Mouse (Mus musculus): Measurements from ENCODE around the gene Itga8. TPM values are rescaled to one million over a fixed set of nuclear protein-coding genes. Genes with fewer than 3 reads are reported as not detected.

Itga8 gene
- polyA plus RNA-seq (2015; fragmentation: Nextera tagmentation; extraction: Ambion mirVana) = 6.7 and 8.1 TPM in 2 replicates

DNA sequence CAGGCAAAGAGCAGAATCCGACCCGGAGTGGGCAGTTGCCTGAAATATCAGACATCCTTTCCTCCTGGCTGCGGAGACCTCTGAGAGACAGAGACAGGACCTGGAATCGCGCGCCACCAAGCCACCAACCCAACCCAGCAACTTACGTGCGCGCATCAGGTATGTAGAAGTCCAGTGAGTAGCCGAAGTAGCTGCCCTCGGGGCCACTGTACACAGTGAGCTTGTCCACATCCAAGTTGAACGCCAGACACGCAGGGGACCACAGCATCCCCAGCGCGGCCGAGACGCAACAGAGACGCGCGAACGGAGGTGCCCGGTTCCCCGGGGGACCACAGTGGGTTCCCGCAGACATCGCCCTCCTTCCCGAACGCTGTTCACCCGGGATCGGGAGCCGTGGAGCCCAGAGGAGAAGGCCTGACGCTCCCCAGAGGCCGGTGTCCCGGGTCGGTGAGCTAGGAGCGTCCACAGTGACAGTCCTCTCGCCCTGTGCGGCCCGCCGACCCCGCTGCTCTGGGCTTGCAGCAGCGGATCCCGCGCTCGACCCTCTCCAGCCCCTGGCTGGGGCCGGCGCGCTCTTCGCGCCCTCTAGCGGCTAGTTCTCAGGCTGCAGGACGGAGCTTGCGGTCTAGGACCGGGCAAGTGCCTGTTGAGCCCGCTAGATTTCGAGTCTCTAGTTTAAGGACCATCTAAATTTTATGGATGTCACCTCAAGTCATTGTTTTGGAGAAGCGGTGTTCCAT, at the start of gene Itga8:
Gene Itga8 (minus strand): TSS at position 492 of the 740 bp plus-strand sequence.

Other genes starting within 250 kb of the Itga8 start
- 17.6 and 24.5 TPM in 2 replicates for gene Mindy3, start 117.5 kb upstream of the Itga8 start, polyA plus RNA-seq (2015; fragmentation: Nextera tagmentation; extraction: Ambion mirVana)

All from adrenal gland, postnatal 0 days (tissue).